Mouse (Mus musculus) intestine, postnatal 0 days (tissue): ENCODE results near the gene Ctdspl. TPM values are rescaled to one million over a fixed set of nuclear protein-coding genes. Genes with fewer than 3 reads are reported as not detected.

Experiments
- ATAC-seq: fragments of 200-750 bp; cut with Nextera tagmentation; 2 replicates; pipeline ENCODE4 v1.8.0; 2017; ENCODE audit warnings: mild to moderate bottlenecking, moderate TSS enrichment, moderate library complexity
- H3K27ac ChIP-seq: fragments of 300-500 bp; sonication (generic); 2 replicates; pipeline ENCODE4 v1.5.1; 2014; ENCODE audit warnings: mild to moderate bottlenecking, low read depth, low read length, moderate library complexity
- H3K27me3 ChIP-seq: fragments of 300-500 bp; sonication (generic); replicated peaks from 2 replicates; pipeline ENCODE4 v1.6.1; 2014; ENCODE audit warnings: low read length, mixed read lengths; ENCODE audit not compliant: control insufficient read depth, insufficient read depth
- H3K36me3 ChIP-seq: fragments of 300-500 bp; sonication (generic); 2 replicates; pipeline ENCODE4 v1.6.1; 2014; ENCODE audit warnings: mild to moderate bottlenecking, moderate library complexity; ENCODE audit not compliant: control insufficient read depth, insufficient read depth
- H3K4me1 ChIP-seq: fragments of 300-500 bp; sonication (generic); replicated peaks from 2 replicates; pipeline ENCODE4 v1.6.1; 2014; ENCODE audit warnings: antibody characterized with exemption, low read length, mixed read lengths; ENCODE audit not compliant: control insufficient read depth, insufficient read depth
- H3K4me2 ChIP-seq: fragments of 300-500 bp; sonication (generic); replicated peaks from 2 replicates; pipeline ENCODE4 v1.6.1; 2014; ENCODE audit warnings: low read depth, mild to moderate bottlenecking, moderate library complexity
- H3K4me3 ChIP-seq: fragments of 300-500 bp; sonication (generic); 2 replicates; pipeline ENCODE4 v1.5.1; 2014; ENCODE audit warnings: low read depth, low read length
- H3K9ac ChIP-seq: fragments of 300-500 bp; sonication (generic); 2 replicates; pipeline ENCODE4 v1.6.1; 2014; ENCODE audit warnings: mild to moderate bottlenecking, low read depth, low read length
- H3K9me3 ChIP-seq: fragments of 300-500 bp; sonication (generic); 2 replicates; pipeline ENCODE4 v1.6.1; 2016; ENCODE audit warnings: mixed run types; ENCODE audit not compliant: control insufficient read depth
- CTCF ChIP-seq: sonication (generic); IDR thresholded peaks from 2 replicates; pipeline ENCODE4 v1.5.1; 2016; ENCODE audit warnings: low read depth, mild to moderate bottlenecking, control low read depth, antibody characterized with exemption, moderate library complexity
- WGBS: fragments of 180-500 bp; shearing (Covaris S2); extraction: QIAGEN DNeasy Blood & Tissue Kit; methylation state at CpG from one replicate; pipeline ENCODE4 v1.1.7; 2014; 5-methylcytosine and 5-hydroxymethylcytosine counted together
- polyA plus RNA-seq: library from polyadenylated mRNA; unstranded; fragments of >200 nt; fragmentation: Nextera tagmentation; extraction: Ambion mirVana; gene quantifications from 2 replicates; pipeline ENCODE4 v1.2.1, GENCODE M21; 2015

The Ctdspl gene
- polyA plus RNA-seq, 1 experiment from 2014 or later = 17.0 TPM

- H3K4me1 ChIP-seq = no peaks in the 10 kb centered on the region
- H3K4me3 ChIP-seq = no peak overlapping the region
- no peak for TF ChIP-seq CTCF
- no peak overlapping the region for H3K27ac ChIP-seq
- peaks cover 51% of the 10 kb centered on the region for H3K36me3 ChIP-seq
- WGBS = 92% methylated on average over 27 of the region's 27 CpGs
- H3K27me3 ChIP-seq = no peaks in the 10 kb centered on the region
- ATAC-seq = no peak
- no peaks in the 10 kb centered on the region for H3K9me3 ChIP-seq
- H3K4me2 ChIP-seq = no peak overlapping the region
- H3K9ac ChIP-seq = no peak overlapping the region
Observed at GRCm38 (mm10) chr9:119028226-119029195, 102.3 kb downstream of the Ctdspl start.

- Histone ChIP-seq H3K4me1 (no peaks in the 10 kb centered on the region), H3K4me2 (no peak overlapping the region), H3K27me3 (no peaks in the 10 kb centered on the region), H3K9me3 (no peaks in the 10 kb centered on the region), H3K36me3 (peaks cover 62% of the 10 kb centered on the region), H3K27ac (no peak overlapping the region), H3K4me3 (no peak overlapping the region), H3K9ac (no peak overlapping the region)
- peak; percentile 89 for TF ChIP-seq CTCF
- ATAC-seq = no peak; the same call in 1 of the 2 replicates
- WGBS = 59% methylated on average over 7 of the region's 7 CpGs
Observed at GRCm38 (mm10) chr9:119029568-119029967, 103.3 kb downstream of the Ctdspl start.

- no peak overlapping the region for H3K4me3 ChIP-seq
- TF ChIP-seq CTCF = no peak
- peaks cover 74% of the 10 kb centered on the region for H3K36me3 ChIP-seq
- no peaks in the 10 kb centered on the region for H3K9me3 ChIP-seq
- WGBS = 76% methylated on average over 4 of the region's 4 CpGs
- no peak overlapping the region for H3K27ac ChIP-seq
- no peak for ATAC-seq
- no peaks in the 10 kb centered on the region for H3K4me1 ChIP-seq
- no peak overlapping the region for H3K9ac ChIP-seq
- no peaks in the 10 kb centered on the region for H3K27me3 ChIP-seq
- no peak overlapping the region for H3K4me2 ChIP-seq
Observed at GRCm38 (mm10) chr9:119031038-119031437, 104.8 kb downstream of the Ctdspl start.

- no peaks in the 10 kb centered on the region for H3K4me1 ChIP-seq
- peaks cover 75% of the 10 kb centered on the region for H3K36me3 ChIP-seq
- no peak overlapping the region for H3K4me2 ChIP-seq
- no peak for TF ChIP-seq CTCF
- WGBS = 79% methylated on average over 14 of the region's 14 CpGs
- no peak overlapping the region for H3K9ac ChIP-seq
- H3K9me3 ChIP-seq = no peaks in the 10 kb centered on the region
- no peak for ATAC-seq
- H3K4me3 ChIP-seq = no peak overlapping the region
- H3K27me3 ChIP-seq = no peaks in the 10 kb centered on the region
- H3K27ac ChIP-seq = no peak overlapping the region
Observed at GRCm38 (mm10) chr9:119031772-119032171, 105.5 kb downstream of the Ctdspl start.

- no peak overlapping the region for H3K4me3 ChIP-seq
- H3K4me2 ChIP-seq = no peak overlapping the region
- TF ChIP-seq CTCF = no peak
- no peaks in the 10 kb centered on the region for H3K9me3 ChIP-seq
- H3K9ac ChIP-seq = no peak overlapping the region
- no peak for ATAC-seq
- H3K36me3 ChIP-seq = peaks cover 72% of the 10 kb centered on the region
- no peaks in the 10 kb centered on the region for H3K4me1 ChIP-seq
- H3K27me3 ChIP-seq = no peaks in the 10 kb centered on the region
- WGBS = 79% methylated on average over 9 of the region's 9 CpGs
- H3K27ac ChIP-seq = no peak overlapping the region
Observed at GRCm38 (mm10) chr9:119032538-119032937, 106.3 kb downstream of the Ctdspl start.

- Histone ChIP-seq H3K9ac (no peak overlapping the region), H3K9me3 (no peaks in the 10 kb centered on the region), H3K36me3 (peaks cover 72% of the 10 kb centered on the region), H3K4me3 (no peak overlapping the region), H3K27ac (no peak overlapping the region), H3K4me2 (no peak overlapping the region), H3K4me1 (no peaks in the 10 kb centered on the region), H3K27me3 (no peaks in the 10 kb centered on the region)
- no peak for TF ChIP-seq CTCF
- 87% methylated on average over 19 of the region's 19 CpGs for WGBS
- no peak for ATAC-seq
Observed at GRCm38 (mm10) chr9:119033111-119033921, 107.1 kb downstream of the Ctdspl start.
